Mouse (Mus musculus) MN1 (cell line): ENCODE data around the gene Nsg2.

Experiments used
- DNase-seq: peaks from one replicate; pipeline ENCODE4 v3.0.0-alpha.2; 2016; ENCODE audit warnings: low spot score

Nsg2 gene

DNA sequence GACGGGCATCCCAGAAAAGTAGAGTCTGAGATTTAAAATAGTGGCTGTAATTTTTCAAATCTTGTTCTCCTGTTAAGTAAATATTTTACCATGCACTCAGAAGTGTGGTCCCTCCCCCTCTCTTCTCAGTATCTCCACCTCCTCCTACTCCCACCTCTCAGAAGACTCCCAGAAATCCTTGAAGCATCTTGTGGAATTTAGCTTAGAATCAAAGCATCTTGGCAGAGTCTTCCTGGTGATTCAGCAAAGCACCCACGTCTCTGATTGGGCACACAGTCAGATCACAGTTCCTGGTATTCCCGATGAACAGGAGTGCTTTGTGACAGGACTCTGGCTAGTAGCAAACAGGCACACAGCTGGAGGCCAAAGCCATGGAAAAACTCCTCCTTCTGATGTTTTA is 83.2 kb downstream of the Nsg2 start:
- no peak for DNase-seq

GRCm38 (mm10) chr11:32086525-32086924 is 86.3 kb downstream of the Nsg2 start:
- DNase-seq = no peak

GRCm38 (mm10) chr11:32087376-32087775 is 87.1 kb downstream of the Nsg2 start:
- peak; percentile 88 for DNase-seq

DNA sequence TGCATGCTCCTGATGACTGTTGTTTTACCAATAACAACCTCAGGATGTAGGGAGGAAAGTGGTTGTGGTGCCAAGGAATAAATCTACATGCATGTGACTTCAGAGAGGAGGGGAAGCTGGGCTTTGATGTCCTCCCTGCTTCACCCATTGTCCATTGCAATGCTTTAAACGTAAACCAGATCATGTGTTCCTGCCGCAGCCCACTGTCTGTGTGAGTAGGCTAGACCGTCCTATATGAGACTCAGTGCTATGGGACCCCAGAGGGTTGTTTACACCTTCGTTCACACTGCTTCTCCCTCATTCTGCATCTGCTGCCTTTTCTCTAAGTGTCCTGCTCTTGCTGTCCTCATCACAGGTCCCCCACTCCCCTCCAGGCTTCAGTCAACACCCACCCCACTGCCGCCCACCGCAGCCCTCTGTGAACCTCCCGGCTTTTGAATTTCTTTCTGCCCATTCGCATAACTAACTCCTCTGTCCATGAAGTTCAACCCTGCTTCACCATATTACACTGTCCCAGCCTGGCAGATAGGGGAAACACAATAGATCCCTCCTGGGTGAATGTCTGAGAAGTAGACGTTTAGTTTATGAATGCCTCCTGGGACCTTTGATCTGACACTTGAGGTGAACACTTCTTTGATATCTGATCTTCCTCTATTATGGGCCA is 87.6 kb downstream of the Nsg2 start:
- DNase-seq = no peak

- no peak for DNase-seq
Measured at GRCm38 (mm10) chr11:32095793-32096192, 95.5 kb downstream of the Nsg2 start.

DNA sequence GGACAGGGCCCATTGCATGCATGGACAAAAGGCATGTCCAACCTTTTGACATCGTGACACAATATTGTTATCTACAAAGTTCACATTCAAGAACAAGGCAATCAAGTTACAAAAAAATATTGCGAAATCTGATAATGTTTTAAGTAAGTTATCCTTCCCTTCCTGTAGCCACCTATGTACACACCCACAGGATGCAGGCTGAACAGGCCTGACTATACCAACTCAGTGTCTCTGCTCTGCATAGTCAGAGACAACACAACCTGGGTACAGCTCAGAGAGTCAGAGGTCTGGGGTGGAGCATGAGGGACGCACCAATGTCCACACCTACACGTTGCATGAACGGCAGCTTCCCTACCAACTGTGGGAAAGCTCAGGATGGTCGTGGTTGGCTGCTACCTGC is 96.1 kb downstream of the Nsg2 start:
- no peak for DNase-seq

DNA sequence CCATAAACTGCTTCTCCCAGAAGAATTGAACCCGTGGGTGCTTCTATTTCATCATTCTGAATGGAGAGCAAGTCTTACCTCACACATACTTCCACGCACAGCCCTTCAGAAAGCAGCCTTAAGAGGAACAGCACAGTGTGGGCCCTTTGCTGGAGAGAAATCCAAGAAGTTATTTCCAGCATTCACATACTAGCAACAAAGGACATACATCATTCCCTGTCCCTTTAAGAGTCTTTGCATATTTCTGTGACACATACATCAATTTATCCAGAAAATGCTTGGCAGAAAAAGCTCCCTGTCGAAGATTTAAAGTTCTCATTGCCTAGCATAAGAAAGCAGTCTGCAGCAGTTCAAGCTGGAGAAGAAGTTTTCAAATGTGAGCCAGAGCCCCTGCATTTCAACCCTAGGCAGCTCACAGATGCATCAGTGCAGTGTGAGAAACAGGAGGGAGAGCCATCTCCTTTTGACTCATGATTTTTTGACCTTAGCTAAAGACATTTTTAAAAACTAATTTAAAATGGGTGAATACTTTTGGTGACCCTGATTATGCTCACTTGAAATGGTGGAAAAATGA is 100.9 kb downstream of the Nsg2 start:
- no peak for DNase-seq

DNA sequence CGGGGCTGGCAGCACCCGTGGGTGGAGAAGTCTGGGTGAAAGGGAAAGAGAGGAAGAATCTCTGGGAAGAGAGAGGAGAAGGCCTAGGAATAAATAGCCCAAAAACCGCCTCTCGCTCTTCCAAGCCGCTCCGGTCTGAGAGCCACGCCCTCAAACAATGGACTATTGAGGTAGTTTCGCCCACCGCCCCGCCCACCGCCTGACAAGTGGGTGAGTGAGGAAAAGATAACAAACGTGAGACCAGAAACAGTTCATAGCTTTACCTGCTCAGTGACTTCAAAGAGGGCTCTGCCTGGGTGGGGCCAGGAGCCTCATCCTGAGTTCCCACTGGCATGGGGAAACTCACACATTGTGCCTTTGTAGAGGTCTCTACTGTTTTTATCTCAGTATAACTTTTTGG is 102.7 kb downstream of the Nsg2 start:
- no peak for DNase-seq

DNA sequence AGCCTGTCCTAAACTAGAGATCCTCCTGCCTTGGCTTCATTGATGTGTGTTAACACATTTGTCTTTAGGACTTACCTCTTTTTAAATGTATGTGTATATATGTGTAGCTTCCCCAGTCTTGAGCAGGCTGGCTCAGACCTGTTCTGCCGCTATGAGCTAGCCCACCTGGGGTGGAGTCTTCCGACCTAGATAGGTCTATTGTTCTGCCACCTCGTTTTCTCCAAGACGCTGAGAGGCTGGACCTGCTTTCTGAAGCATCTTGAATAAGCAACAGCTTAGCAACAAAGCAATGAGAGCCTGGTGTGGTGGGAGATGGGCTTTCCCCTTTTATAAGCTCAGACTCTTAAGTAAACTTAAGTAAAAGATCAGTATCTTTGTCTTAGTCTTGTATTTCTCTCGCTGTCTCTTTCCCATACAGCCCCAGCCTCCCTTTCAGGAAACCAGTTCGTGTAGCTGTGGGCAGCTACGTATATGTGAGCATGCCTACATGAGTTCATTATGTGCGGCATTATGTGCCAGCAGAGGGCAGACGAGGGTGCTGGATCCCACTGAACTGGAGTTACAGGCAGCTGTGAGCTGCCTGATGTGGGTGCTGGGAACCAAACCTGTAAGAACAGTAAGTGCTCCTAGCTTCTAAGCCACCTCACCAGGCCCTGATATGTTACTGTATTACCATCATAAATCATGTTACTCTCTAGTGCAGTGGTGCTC is 104.3 kb downstream of the Nsg2 start:
- no peak for DNase-seq

DNA sequence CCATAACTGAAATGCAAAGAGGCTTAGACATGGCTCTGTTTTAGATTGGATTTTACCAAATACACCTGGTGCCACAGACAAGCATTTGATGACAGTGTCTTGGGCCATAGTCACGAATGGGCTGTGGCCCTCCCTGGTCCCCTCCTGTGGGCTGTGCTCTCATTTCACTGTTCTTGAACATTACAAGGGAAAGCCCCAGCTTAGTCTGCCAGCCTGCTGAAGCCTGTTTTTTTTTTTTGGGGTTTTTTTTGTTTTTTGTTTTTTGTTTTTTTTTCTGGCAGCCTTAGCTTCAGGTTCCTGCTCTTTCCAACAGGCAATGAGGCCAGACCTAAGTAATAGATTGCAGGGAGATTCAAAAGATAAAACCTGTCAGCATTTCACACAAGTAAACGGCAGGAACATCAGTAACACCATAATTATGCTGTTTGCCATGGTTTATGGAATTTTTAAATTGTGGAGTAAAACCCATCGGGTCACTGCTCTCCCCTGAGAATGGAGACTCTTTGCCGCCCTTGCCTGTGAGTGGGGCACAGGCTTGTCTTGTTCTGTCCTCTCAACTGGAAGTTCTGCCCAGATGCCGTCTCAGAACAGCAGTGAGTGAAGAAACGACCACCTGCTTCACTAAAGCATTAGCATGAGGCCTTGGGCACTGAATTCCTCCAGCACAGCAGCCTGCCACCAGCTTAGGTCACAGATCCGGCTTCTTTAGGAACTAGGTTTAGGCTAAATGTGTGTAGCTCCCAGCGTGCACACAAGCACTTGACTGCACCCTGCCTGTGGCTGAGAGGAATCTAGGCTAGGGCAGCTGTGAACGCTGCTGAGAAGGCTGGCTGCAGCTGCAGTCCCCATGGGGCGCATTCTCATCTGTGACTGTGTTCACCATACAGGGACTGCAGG is 105.7 kb downstream of the Nsg2 start:
- DNase-seq = peak; percentile 65

DNA sequence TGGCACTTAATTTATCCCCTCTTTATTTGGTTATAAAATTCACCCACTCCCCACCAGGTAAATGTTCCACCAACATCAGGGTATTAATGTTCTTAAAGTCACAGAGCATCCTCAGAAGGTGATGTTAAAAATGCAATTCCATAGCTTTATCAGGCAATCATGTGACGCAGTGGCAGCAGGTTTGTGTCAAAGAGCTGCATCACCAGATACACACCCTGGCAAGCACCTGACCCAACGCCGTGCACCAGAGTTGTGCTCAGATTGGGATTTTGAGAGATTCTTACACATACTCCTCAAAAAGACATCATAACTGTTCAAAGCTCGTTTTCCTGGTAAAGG is 106.4 kb downstream of the Nsg2 start:
- DNase-seq = no peak

DNA sequence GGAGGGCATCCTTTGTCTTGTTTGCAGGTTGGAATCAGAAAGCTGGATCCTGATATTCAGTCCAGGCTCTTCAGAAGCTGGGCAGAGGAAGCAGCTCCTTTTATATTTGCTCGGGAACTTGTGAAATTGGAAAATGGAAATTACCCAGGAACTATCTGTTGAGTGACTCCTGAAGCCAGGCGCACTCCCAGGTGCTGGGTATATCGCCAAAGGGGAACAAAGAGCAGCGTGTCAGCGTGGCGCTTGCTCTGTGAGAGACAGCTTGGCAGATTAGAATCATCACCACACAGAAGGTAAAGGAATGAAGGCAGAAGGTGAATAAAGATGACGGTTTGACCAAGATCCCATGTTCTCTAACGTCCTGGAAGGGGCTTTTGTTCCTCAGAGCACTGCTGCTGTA is 108.2 kb downstream of the Nsg2 start:
- no peak for DNase-seq
